Mouse (Mus musculus): ENCODE results near the gene Rbm18. TPM values are rescaled to one million over a fixed set of nuclear protein-coding genes. Genes with fewer than 3 reads are reported as not detected.

Gene Rbm18
- polyA plus RNA-seq, 1 experiment from 2014 or later, result 52.0 TPM

DNA sequence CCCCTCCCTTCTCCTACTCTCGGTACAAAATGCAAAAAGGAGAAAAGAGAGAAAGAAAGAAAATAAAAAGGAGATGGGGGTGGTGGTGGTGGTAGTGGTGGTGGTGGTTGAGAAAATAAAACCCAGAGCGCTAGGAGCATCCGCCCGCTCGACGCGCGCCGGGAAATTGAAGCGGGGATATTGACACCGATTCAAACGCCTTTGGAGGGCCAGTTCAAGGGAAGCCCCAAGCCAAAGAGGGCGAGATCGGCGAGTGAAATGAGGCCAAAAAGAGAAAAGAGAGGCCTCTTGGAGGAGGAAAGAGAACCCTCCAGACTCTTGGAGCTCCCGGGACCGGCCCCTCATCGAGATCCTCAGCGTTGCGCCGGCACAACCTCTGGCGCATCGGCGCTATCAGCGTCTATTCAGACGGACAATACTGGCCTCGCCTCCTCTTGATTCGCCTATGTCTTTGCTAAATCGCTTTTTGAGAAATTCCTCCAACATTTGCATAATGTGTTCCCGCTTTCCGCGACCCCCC is 32.1 kb downstream of the Rbm18 start:
- under 1% methylated on average over 32 of the region's 32 CpGs for WGBS
- H3K36me3 ChIP-seq, result no peaks in the 10 kb centered on the region
- H3K4me3 ChIP-seq, result peak overlapping the region; percentile 57
- H3K27me3 ChIP-seq (replicated peaks), result peaks cover 100% of the 10 kb centered on the region
- no peak for ATAC-seq (ENCODE audit: extremely low read depth, insufficient number of reproducible peaks, low FRiP score, low TSS enrichment)
- H3K9me3 ChIP-seq, result no peaks in the 10 kb centered on the region
- peak overlapping the region; percentile 91 for H3K4me2 ChIP-seq
- peaks cover 41% of the 10 kb centered on the region for H3K4me1 ChIP-seq
- H3K27ac ChIP-seq (replicated peaks), result no peak overlapping the region
- peak overlapping the region; percentile 75 for H3K9ac ChIP-seq

DNA sequence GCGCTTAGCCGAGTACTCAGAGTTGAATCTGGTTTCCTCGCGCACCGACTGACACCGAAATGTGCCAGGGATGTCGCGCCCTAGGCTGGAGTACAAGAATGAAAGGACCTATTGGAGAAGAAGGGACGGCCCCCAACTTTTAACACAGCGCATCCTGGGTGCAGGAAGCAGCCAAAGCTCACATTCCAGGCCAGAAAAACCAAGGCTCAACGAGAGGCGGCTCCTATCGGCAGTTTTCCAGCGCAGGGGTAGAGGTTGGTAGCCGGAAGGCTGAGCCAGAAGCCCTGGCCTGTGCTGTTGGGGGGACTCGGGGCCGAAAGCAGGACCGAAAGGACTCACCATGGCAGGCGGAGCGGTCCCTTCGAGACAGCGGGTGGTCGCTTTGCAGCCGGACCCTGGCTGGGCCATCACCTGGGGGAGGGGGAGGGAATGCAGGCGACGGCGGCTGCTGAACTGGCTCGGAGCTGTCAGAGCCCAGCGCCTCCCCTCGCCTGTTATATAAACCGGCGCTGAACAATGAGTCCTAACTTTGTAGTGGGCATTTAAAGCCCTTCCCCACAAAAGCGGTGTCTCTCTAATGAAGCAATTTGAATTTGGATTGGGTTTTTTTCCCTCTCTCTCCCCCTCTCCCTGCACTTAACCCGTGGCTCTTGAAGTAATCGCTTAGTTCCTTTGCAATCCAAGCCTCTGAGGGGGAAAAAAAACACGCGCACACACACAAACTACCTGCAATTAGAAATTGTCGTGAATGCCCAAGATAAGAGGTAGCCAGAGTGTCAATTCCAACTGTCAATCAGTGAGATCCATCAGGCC is 32.8 kb downstream of the Rbm18 start:
- Histone ChIP-seq H3K4me1 (peaks cover 41% of the 10 kb centered on the region), H3K4me2 (peak overlapping the region; percentile 91), H3K9ac (peak overlapping the region; percentile 66), H3K4me3 (peak overlapping the region; percentile 57), H3K36me3 (no peaks in the 10 kb centered on the region), H3K27me3 (replicated peaks) (peaks cover 100% of the 10 kb centered on the region), H3K27ac (replicated peaks) (no peak overlapping the region), H3K9me3 (no peaks in the 10 kb centered on the region)
- WGBS, result 1% methylated on average over 38 of the region's 38 CpGs
- ATAC-seq (ENCODE audit: extremely low read depth, insufficient number of reproducible peaks, low FRiP score, low TSS enrichment), result no peak

DNA sequence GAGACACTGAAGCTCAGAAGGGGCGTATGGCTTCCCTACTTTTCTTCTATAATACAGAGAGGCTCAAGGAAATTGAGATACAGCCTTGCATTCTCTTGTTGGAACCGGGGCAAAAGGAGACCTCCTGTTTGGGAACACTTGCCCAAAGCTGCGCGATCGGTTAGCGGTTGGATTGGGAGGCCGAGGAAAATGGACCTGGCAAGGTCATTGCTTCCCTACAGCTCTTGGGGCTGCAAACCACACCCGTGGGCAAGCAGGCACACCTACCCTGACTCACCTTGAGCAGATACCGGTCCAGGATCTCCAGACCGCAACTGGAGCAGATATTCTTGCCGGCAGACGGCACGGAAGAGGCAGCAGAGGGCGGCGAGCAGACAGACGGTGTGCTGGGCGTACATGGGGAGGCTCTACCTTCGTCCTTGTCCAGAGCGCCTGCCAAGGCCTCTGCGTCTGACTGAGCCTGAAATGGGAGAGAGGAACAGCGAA is 33.5 kb downstream of the Rbm18 start:
- peaks cover 41% of the 10 kb centered on the region for H3K4me1 ChIP-seq
- no peaks in the 10 kb centered on the region for H3K9me3 ChIP-seq
- H3K9ac ChIP-seq, result peak overlapping the region; percentile 66
- no peak overlapping the region for H3K27ac ChIP-seq (replicated peaks)
- 2% methylated on average over 21 of the region's 21 CpGs for WGBS
- peaks cover 100% of the 10 kb centered on the region for H3K27me3 ChIP-seq (replicated peaks)
- peak overlapping the region; percentile 91 for H3K4me2 ChIP-seq
- ATAC-seq (ENCODE audit: extremely low read depth, insufficient number of reproducible peaks, low FRiP score, low TSS enrichment), result no peak
- H3K4me3 ChIP-seq, result peak overlapping the region; percentile 57
- no peaks in the 10 kb centered on the region for H3K36me3 ChIP-seq

DNA sequence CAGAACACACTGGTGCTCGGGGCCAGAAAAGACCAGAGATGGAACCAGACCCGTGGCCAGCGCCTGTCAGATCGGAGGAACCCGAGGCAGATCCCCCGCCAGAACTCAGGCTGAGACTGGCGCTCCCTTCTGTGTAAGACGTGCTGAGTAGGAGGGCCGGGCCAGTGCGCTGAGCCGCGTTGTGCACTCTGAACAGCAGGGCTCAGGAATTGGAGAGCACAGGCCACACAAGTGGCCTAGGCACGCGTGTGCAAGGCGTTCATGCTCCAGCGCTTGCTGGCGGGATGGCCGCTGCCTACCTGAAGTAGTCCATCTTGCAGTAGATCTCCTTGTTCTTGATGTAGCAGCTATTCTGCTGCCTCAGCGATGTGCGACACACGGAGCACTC is 34.0 kb downstream of the Rbm18 start:
- H3K9me3 ChIP-seq, result no peaks in the 10 kb centered on the region
- H3K4me1 ChIP-seq, result peaks cover 41% of the 10 kb centered on the region
- peaks cover 100% of the 10 kb centered on the region for H3K27me3 ChIP-seq (replicated peaks)
- ATAC-seq (ENCODE audit: extremely low read depth, insufficient number of reproducible peaks, low FRiP score, low TSS enrichment), result no peak
- peak overlapping the region; percentile 57 for H3K4me3 ChIP-seq
- peak overlapping the region; percentile 66; the same call in 1 of the 2 replicates for H3K9ac ChIP-seq
- peak overlapping the region; percentile 91 for H3K4me2 ChIP-seq
- H3K27ac ChIP-seq (replicated peaks), result no peak overlapping the region
- 3% methylated on average over 21 of the region's 21 CpGs for WGBS
- no peaks in the 10 kb centered on the region for H3K36me3 ChIP-seq

DNA sequence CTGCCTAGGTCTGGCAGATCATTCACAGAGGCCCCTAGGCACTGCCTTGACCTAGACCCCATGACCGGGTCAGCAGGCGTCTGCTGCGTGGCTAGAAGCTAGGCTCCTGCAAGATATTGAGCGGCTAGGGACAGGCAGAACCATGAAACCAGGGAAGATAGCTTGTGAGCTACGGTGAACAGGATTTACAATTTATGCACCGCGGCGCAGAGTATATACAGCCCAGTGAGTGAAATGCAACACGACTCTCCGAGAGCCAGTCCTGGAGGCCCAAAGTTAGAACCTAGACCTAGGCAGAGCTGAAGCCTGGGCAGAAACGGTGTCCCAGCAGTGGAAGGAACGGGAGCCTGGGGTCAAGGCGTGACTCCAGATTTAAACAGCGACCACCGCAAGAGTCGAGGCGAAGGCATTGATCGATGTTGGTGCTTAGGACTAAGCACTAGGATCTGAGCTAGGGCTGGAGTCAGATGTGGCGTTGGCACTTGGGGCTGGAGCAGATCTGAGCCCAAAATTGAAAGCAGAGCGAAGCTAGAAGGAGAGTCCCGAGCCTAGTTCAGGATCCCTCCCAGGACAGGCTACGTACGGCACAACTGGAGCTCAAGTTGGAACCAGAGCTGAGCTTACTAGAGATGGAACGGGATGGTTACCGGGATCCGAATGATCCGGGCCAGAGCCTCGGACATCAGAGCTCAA is 34.6 kb downstream of the Rbm18 start:
- no peaks in the 10 kb centered on the region for H3K9me3 ChIP-seq
- H3K4me1 ChIP-seq, result peaks cover 41% of the 10 kb centered on the region
- H3K36me3 ChIP-seq, result no peaks in the 10 kb centered on the region
- no peak overlapping the region for H3K27ac ChIP-seq (replicated peaks)
- no peak for ATAC-seq (ENCODE audit: extremely low read depth, insufficient number of reproducible peaks, low FRiP score, low TSS enrichment)
- peaks cover 100% of the 10 kb centered on the region for H3K27me3 ChIP-seq (replicated peaks)
- peak overlapping the region; percentile 91 for H3K4me2 ChIP-seq
- 7% methylated on average over 28 of the region's 28 CpGs for WGBS
- H3K9ac ChIP-seq, result peak overlapping the region; percentile 66; the same call in 1 of the 2 replicates
- peak overlapping the region; percentile 57 for H3K4me3 ChIP-seq

DNA sequence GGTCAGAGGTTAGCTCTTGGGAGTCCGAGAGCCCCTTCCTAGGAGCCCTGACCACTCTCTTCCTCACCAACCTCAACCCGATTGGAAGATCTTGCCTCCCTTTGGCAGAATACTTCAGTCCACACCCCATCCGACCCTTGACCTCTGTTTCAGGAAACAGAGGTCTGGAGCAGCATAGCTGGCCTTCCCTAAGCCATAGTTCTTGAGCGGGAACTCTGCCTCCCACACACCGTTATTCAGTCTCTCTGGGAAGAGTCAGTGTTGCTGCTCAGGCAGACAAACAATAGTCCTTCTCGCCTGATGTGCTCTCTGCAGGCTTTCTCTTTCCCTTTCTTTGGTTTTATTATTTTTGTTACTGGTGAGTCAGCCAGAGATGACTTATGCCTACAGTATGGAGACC is 36.8 kb downstream of the Rbm18 start:
- Histone ChIP-seq H3K4me3 (no peak overlapping the region), H3K4me2 (no peak overlapping the region), H3K27ac (replicated peaks) (no peak overlapping the region), H3K4me1 (peaks cover 31% of the 10 kb centered on the region), H3K9ac (no peak overlapping the region), H3K36me3 (no peaks in the 10 kb centered on the region), H3K27me3 (replicated peaks) (peaks cover 100% of the 10 kb centered on the region), H3K9me3 (no peaks in the 10 kb centered on the region)
- WGBS, result 20% methylated on average over 6 of the region's 6 CpGs
- no peak for ATAC-seq (ENCODE audit: extremely low read depth, insufficient number of reproducible peaks, low FRiP score, low TSS enrichment)

DNA sequence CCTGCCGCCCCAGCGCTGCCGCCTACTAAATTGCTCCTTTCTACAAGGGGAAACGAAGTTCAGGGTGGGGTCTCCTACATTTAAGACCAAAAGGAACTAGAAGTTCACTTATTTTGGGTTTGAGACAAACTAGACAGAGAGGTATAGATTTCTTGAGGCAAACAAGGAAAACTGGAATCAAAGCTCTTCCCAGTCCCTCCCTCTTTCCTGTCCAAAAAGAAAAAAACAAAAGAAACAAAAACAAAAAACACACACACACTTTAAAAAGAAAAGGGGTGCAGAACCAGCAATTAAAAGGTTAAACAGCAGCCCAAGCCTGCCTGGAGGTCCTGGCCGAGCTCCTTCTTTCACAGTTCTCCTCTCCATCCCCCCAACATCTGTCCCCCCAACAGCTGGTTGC is 38.6 kb downstream of the Rbm18 start:
- H3K27me3 ChIP-seq (replicated peaks), result peaks cover 100% of the 10 kb centered on the region
- WGBS, result 8% methylated on average over 5 of the region's 5 CpGs

DNA sequence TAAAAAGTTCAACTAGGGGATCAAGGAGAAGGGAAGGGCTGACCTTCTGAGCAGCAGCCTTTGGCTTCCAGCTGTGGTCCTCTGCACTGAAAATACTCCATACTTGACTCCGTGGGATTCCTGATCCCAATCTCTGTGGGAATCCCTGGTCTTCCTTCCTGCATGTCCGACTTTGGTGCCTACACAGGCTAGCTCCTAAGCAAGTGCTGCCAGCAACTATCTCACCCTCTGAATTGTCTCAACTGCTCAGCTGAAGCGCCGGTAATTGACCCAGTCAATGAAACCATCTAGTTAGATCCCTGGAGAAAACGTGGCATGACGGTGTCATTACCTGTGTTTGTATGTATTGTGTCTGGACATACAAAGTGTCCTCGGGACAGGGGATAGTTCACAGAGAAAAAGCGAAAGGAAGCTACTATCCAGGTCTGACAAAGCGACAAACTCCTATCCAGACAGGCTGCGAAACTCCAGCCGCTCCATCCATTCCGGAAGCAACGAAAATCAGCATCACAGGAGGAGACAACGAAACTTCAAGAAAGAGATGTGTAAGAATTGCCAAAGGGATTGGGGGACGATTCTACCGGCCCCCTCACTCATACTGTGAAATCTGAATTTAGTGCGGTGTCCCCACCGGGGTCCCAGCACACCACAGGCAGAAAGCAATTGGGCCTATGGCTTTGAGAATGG is 39.3 kb downstream of the Rbm18 start:
- no peaks in the 10 kb centered on the region for H3K9me3 ChIP-seq
- WGBS, result 7% methylated on average over 18 of the region's 18 CpGs
- H3K4me3 ChIP-seq, result no peak overlapping the region
- H3K4me1 ChIP-seq, result peaks cover 13% of the 10 kb centered on the region
- H3K36me3 ChIP-seq, result no peaks in the 10 kb centered on the region
- no peak for ATAC-seq (ENCODE audit: extremely low read depth, insufficient number of reproducible peaks, low FRiP score, low TSS enrichment)
- H3K27ac ChIP-seq (replicated peaks), result no peak overlapping the region
- no peak overlapping the region for H3K4me2 ChIP-seq
- H3K27me3 ChIP-seq (replicated peaks), result peaks cover 100% of the 10 kb centered on the region
- H3K9ac ChIP-seq, result no peak overlapping the region

More for the DNA sequence above, 38.6 kb downstream of the Rbm18 start:
- Histone ChIP-seq H3K4me2 (no peak overlapping the region), H3K27ac (replicated peaks) (no peak overlapping the region), H3K36me3 (no peaks in the 10 kb centered on the region), H3K4me1 (peaks cover 20% of the 10 kb centered on the region), H3K9ac (no peak overlapping the region), H3K9me3 (no peaks in the 10 kb centered on the region), H3K4me3 (no peak overlapping the region)
- ATAC-seq (ENCODE audit: extremely low read depth, insufficient number of reproducible peaks, low FRiP score, low TSS enrichment), result no peak

DNA sequence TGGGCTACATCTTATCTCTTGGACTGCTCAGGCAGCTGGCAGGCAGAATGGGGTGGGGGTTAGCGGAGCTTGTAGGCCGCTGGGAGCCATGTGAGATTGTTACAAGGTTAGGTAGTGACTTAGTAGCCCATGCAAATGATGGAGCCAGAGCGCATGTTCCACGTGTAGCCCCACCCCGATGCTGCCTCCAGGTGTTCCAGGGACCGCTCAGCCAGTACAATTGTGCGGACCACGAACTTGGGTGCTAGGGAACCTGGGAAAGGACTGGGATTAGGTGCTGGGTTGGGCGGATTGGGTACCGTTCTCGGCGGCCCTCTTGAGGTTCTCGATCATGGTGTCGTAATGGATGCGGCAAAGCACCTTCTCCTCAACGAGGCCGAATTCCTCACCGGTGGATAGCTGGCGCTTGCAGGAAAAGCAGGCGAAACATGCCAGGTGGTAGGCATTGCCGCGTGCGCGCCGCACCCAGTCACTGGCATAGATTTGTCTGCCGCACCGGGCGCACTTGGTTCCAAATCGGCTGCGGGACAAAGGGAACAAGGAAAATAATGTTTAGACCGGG is 42.6 kb downstream of the Rbm18 start:
- Histone ChIP-seq H3K36me3 (no peaks in the 10 kb centered on the region), H3K9ac (no peak overlapping the region), H3K4me3 (no peak overlapping the region), H3K27ac (replicated peaks) (no peak overlapping the region), H3K4me1 (peaks cover 22% of the 10 kb centered on the region), H3K27me3 (replicated peaks) (peaks cover 100% of the 10 kb centered on the region), H3K4me2 (no peak overlapping the region), H3K9me3 (no peaks in the 10 kb centered on the region)
- ATAC-seq (ENCODE audit: extremely low read depth, insufficient number of reproducible peaks, low FRiP score, low TSS enrichment), result no peak
- WGBS, result 5% methylated on average over 31 of the region's 31 CpGs

DNA sequence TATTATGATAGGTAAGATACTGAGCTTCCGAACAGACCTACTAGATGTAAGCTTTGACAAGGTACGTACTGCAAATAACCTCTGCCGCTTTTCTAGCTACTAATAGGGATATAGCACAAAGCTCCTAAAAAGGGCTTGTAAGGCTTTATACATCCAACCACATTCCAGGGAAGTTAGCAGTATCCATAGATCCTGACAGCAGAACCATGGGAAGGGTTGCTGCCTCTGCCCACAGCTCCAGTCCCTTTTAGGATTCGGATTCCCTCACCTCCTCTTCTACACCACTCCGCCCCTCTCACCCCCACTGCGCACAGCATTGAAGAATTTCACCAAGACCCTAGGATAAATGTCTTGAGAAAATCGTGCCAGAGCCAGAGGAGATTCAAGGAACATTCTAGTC is 43.3 kb downstream of the Rbm18 start:
- Histone ChIP-seq H3K27me3 (replicated peaks) (peaks cover 100% of the 10 kb centered on the region), H3K27ac (replicated peaks) (no peak overlapping the region), H3K9ac (no peak overlapping the region), H3K4me2 (no peak overlapping the region), H3K9me3 (no peaks in the 10 kb centered on the region), H3K36me3 (no peaks in the 10 kb centered on the region), H3K4me1 (peaks cover 22% of the 10 kb centered on the region), H3K4me3 (no peak overlapping the region)
- no peak for ATAC-seq (ENCODE audit: extremely low read depth, insufficient number of reproducible peaks, low FRiP score, low TSS enrichment)
- 20% methylated on average over 7 of the region's 7 CpGs for WGBS

DNA sequence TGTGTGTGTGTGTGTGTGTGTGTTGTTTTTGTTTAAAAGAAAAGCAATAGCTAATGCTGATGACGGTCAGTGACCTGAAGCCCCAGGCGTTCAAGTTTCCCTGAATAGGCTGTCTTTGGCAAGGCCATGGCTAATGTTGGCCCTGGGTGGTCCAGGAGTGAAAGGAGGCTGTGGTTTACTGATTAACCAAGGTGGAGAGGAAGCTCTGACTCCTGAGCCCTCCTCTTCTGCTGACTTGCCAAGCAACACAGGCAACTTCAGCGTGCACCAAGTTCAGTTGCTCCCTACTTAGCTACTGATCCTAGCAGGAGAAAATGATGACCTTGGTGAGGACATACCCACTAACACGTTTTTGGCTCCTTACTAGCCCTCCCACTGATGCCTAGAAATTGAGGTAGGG is 43.8 kb downstream of the Rbm18 start:
- Histone ChIP-seq H3K4me2 (no peak overlapping the region), H3K9ac (no peak overlapping the region), H3K36me3 (no peaks in the 10 kb centered on the region), H3K9me3 (no peaks in the 10 kb centered on the region), H3K4me1 (peaks cover 22% of the 10 kb centered on the region), H3K27ac (replicated peaks) (no peak overlapping the region), H3K4me3 (no peak overlapping the region), H3K27me3 (replicated peaks) (peaks cover 100% of the 10 kb centered on the region)
- ATAC-seq (ENCODE audit: extremely low read depth, insufficient number of reproducible peaks, low FRiP score, low TSS enrichment), result no peak
- WGBS, result 8% methylated on average over 4 of the region's 4 CpGs

Data from heart, embryonic 13.5 days (tissue).